Mouse (Mus musculus) bone marrow, adult 2 months (tissue): ENCODE results near the gene Scn8a.

Source experiments
- CTCF ChIP-seq: fragments of 200-500 bp; IDR thresholded peaks from 2 replicates; pipeline ENCODE4 v1.5.1; 2011; ENCODE audit warnings: low read length, control low read depth; ENCODE audit not compliant: control insufficient read depth, insufficient read depth
- POLR2A ChIP-seq: fragments of 200-500 bp; IDR thresholded peaks from 2 replicates; pipeline ENCODE4 v1.6.1; 2011; ENCODE audit warnings: low read depth, mild to moderate bottlenecking, control low read depth, low read length, borderline replicate concordance; ENCODE audit not compliant: control insufficient read depth

DNA sequence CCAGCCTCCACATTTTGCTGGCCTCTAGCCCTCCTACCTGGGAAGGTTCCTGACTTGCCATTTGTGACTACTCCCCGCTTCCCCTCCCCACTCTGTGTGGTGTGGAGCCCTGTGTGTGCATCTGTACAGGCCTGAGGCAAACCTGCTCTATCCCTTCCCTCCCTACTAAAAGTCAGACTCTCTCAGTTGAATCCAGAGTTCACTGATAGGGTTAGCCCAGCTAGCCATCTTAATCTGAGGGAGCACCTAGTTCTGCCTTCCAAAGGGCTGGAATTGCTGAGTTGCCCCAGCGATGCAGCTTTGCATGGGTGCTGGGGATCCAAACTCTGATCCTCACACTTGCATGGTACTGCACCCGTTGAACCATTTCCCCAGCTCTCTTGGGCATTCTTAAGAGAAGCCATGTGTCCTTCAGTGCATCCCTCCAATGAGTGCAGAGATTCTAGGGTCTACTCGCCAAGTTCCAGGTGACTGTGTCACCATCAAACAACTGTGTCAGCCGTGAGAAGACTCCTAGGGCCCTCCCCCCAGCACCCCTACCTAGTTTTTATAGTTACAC, 178.8 kb downstream of the Scn8a start:
- TF ChIP-seq CTCF (no peak), POLR2A (no peak)
